In genomic region chr1:155212081-155212480, GRCm38 (mm10) we compare ENCODE assay signal across 10 mouse cellular contexts. TPM values are rescaled to one million over a fixed set of nuclear protein-coding genes. Genes with fewer than 3 reads are reported as not detected.
A peak's percentile ranks its signal among the peaks of the same experiment; 100 is the strongest.
DNase-seq lines count a peak whose midpoint lies in the region; ATAC-seq lines count a peak whose summit lies in the region.
"Had no signal": no experiment of that assay in that cellular context is flagged by ENCODE, and none has a peak within 500 bp of the region (broad histone marks: within the 10 kb centered on the region; RNA-seq: fewer than 3 reads in every experiment).

No protein-coding gene starts in this region.

- WGBS in heart, embryonic 13.5 days: 36% methylated on average over 4 of the region's 4 CpGs
- WGBS in embryonic facial prominence, embryonic 10.5 days: 58% methylated on average over 4 of the region's 4 CpGs
- 55% methylated on average over 4 of the region's 4 CpGs for WGBS in hindbrain, embryonic 10.5 days
- WGBS in midbrain, embryonic 10.5 days: 63% methylated on average over 4 of the region's 4 CpGs

- H3K27ac ChIP-seq in heart, embryonic 13.5 days (replicated peaks): peak overlapping the region; percentile 61
- H3K27ac ChIP-seq in embryonic facial prominence, embryonic 10.5 days (replicated peaks): peak overlapping the region; percentile 88
- H3K27ac ChIP-seq in hindbrain, embryonic 10.5 days: peak overlapping the region; percentile 89
- peak overlapping the region; percentile 89 for H3K27ac ChIP-seq in midbrain, embryonic 10.5 days (replicated peaks)

- H3K4me3 ChIP-seq in heart, embryonic 13.5 days: no peak overlapping the region
- 0 out of 2 replicates have a peak overlapping the region, but pooled peaks have one; percentile 8 for H3K4me3 ChIP-seq in embryonic facial prominence, embryonic 10.5 days
- H3K4me3 ChIP-seq in hindbrain, embryonic 10.5 days: no peak overlapping the region
- H3K4me3 ChIP-seq in midbrain, embryonic 10.5 days: peak overlapping the region; percentile 33; the same call in 1 of the 2 replicates

- H3K27me3 ChIP-seq in heart, embryonic 13.5 days (replicated peaks): no peaks in the 10 kb centered on the region
- no peaks in the 10 kb centered on the region for H3K27me3 ChIP-seq in embryonic facial prominence, embryonic 10.5 days (replicated peaks; ENCODE audit: low read depth, poor library complexity, severe bottlenecking)
- peaks cover 45% of the 10 kb centered on the region for H3K27me3 ChIP-seq in hindbrain, embryonic 10.5 days (ENCODE audit: insufficient read depth, poor library complexity, severe bottlenecking)
- H3K27me3 ChIP-seq in midbrain, embryonic 10.5 days (ENCODE audit: low read depth, poor library complexity, severe bottlenecking): peaks cover 33% of the 10 kb centered on the region
- H3K27me3 ChIP-seq: CH12.LX had no signal

- H3K9ac ChIP-seq in heart, embryonic 13.5 days: peak overlapping the region; percentile 53

- ATAC-seq in heart, embryonic 13.5 days (ENCODE audit: extremely low read depth, insufficient number of reproducible peaks, low FRiP score, low TSS enrichment): no peak
- no peak for ATAC-seq in inflammation-experienced regulatory T-cells, adult 6 months

- no peak overlapping the region for H3K4me2 ChIP-seq in heart, embryonic 13.5 days

- H3K4me1 ChIP-seq in heart, embryonic 13.5 days: peaks cover 62% of the 10 kb centered on the region
- H3K4me1 ChIP-seq in embryonic facial prominence, embryonic 10.5 days: peaks cover 78% of the 10 kb centered on the region
- H3K4me1 ChIP-seq in hindbrain, embryonic 10.5 days (replicated peaks): peaks cover 79% of the 10 kb centered on the region
- peaks cover 74% of the 10 kb centered on the region for H3K4me1 ChIP-seq in midbrain, embryonic 10.5 days

- peaks cover 36% of the 10 kb centered on the region for H3K36me3 ChIP-seq in heart, embryonic 13.5 days
- H3K36me3 ChIP-seq in embryonic facial prominence, embryonic 10.5 days (replicated peaks): peaks cover 16% of the 10 kb centered on the region
- H3K36me3 ChIP-seq in hindbrain, embryonic 10.5 days: peaks cover 16% of the 10 kb centered on the region
- H3K36me3 ChIP-seq in midbrain, embryonic 10.5 days: peaks cover 16% of the 10 kb centered on the region

- no peak for DNase-seq in heart, adult 11 months
- no peak for DNase-seq in embryonic facial prominence, embryonic 10.5 days (ENCODE audit: low spot score)
- DNase-seq in hindbrain, embryonic 10.5 days (ENCODE audit: low spot score): no peak
- DNase-seq in midbrain, embryonic 10.5 days (ENCODE audit: low spot score): no peak
- no peak for DNase-seq in layer of hippocampus, postnatal 36 days
- no peak for DNase-seq in gastrocnemius, adult 18-20 months (ENCODE audit: low spot score)
- DNase-seq: thymus, postnatal 25 days had no signal

- no peaks in the 10 kb centered on the region for H3K9me3 ChIP-seq in heart, embryonic 13.5 days
- H3K9me3 ChIP-seq in embryonic facial prominence, embryonic 10.5 days: no peaks in the 10 kb centered on the region
- no peaks in the 10 kb centered on the region for H3K9me3 ChIP-seq in hindbrain, embryonic 10.5 days
- H3K9me3 ChIP-seq in midbrain, embryonic 10.5 days (replicated peaks): no peaks in the 10 kb centered on the region

RNA-seq across cellular contexts. Expression of gene BC034090, which starts 32.2 kb away (rescaled TPM):
- 7.0 and 7.6 TPM in 2 replicates for polyA plus RNA-seq in heart, embryonic 13.5 days (2015; fragmentation: Nextera tagmentation; extraction: Ambion mirVana)
- 5.3 and 5.7 TPM in 2 replicates for polyA plus RNA-seq in embryonic facial prominence, embryonic 10.5 days (2016; fragmentation: Nextera tagmentation; extraction: Ambion mirVana)
- polyA plus RNA-seq in hindbrain, embryonic 10.5 days (2016; fragmentation: Nextera tagmentation; extraction: Ambion mirVana): 5.3 and 6.2 TPM in 2 replicates
- polyA plus RNA-seq in midbrain, embryonic 10.5 days (2016; fragmentation: Nextera tagmentation; extraction: Ambion mirVana): 5.2 and 7.4 TPM in 2 replicates
- 1 to 10 TPM; 5.9 to 6.7 TPM for total RNA-seq in layer of hippocampus, postnatal 36 days (2021)
- total RNA-seq in gastrocnemius, adult 18-20 months (2021): 1 to 10 TPM in 1 of 2 experiments, under 1 TPM in 1; 0.64 to 1.5 TPM
- polyA plus RNA-seq in inflammation-experienced regulatory T-cells, adult 6 months (2017; shearing (Covaris generic)): under 1 TPM in 2 of 3 experiments, not detected in 1; 0.50 to 0.96 TPM

RNA-seq across cellular contexts. Expression of gene Stx6, which starts 53.6 kb away (rescaled TPM):
- 48.7 and 49.9 TPM in 2 replicates for polyA plus RNA-seq in heart, embryonic 13.5 days (2015; fragmentation: Nextera tagmentation; extraction: Ambion mirVana)
- polyA plus RNA-seq in embryonic facial prominence, embryonic 10.5 days (2016; fragmentation: Nextera tagmentation; extraction: Ambion mirVana): 85.0 and 88.9 TPM in 2 replicates
- polyA plus RNA-seq in hindbrain, embryonic 10.5 days (2016; fragmentation: Nextera tagmentation; extraction: Ambion mirVana): 84.4 and 101 TPM in 2 replicates
- polyA plus RNA-seq in midbrain, embryonic 10.5 days (2016; fragmentation: Nextera tagmentation; extraction: Ambion mirVana): 78.2 and 92.5 TPM in 2 replicates
- total RNA-seq in layer of hippocampus, postnatal 36 days (2021): 100 to 1,000 TPM; 120 to 122 TPM
- total RNA-seq in gastrocnemius, adult 18-20 months (2021): 10 to 100 TPM; 11.8 to 13.0 TPM
- 10 to 100 TPM; 50.2 to 72.7 (median 54.4) TPM for polyA plus RNA-seq in inflammation-experienced regulatory T-cells, adult 6 months (2017; shearing (Covaris generic))

Comparison
In these comparisons a context has a peak if more than half of its experiments do, and no peak if none do; other contexts are left out.
1. H3K4me3 ChIP-seq: peak in embryonic facial prominence, embryonic 10.5 days (single experiment) and midbrain, embryonic 10.5 days (single experiment); none in heart, embryonic 13.5 days (single experiment) and hindbrain, embryonic 10.5 days (single experiment).
2. Peak in every context shown above with its lines, with median percentiles within 50 percentile points of each other: H3K27ac ChIP-seq.